Mouse (Mus musculus) lung, postnatal 14 days (tissue): ENCODE results near the gene 3830417A13Rik.

Source experiments
- DNase-seq: peaks from one replicate; pipeline ENCODE4 v3.0.0; 2021

3830417A13Rik gene

GRCm38 (mm10) chrX:64173248-64173647, at the start of gene 3830417A13Rik:
TSS of gene 3830417A13Rik (plus strand) at chrX:64173548.
- no peak for DNase-seq

DNA sequence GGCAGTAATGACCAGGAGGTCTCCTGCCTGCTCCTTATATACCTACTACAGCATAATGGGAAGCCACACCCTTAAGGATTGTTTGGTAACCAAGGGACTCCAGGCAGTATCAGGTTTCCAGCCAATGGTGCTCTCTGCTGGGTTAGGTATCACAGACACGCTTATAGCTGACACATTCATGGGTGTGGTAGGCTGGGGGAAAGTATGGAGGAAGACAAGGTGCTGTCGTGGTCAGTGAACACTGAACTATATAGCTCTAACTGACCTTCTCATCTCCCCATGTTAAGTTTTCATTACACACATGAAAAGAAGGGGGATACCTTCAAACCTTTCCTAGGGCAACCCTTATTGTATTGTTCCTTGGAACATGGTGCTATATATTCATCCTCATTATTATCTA, 21.2 kb upstream of the 3830417A13Rik start, which contains the start of gene Gm6760:
TSS of gene Gm6760 (minus strand) at position 101 of the 400 bp plus-strand sequence.
- DNase-seq: no peak

DNA sequence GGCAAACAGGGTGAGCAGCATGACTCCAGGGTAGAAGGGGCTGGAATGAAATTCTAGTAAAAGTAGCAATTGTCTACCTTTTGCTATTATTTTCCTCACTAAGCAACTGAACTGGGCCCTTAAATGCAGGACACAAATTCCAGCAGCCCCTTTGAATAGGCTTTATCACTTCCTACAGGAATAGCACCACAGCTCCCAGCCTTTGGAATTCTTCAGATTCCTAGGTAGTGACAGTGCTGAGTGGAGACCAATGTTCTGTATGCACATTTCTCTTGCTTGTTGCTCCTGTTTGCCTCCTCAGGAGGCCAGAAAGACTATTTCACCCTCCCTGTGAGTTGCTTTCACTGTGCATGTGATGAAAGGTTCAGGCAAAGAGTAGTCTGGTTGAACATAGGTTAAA, 7.9 kb downstream of the 3830417A13Rik start:
- no peak for DNase-seq
